Mouse (Mus musculus) cerebellum, adult 2 months (tissue): ENCODE measurements around the gene Diaph3.

Experiments used
- CTCF ChIP-seq: fragments of 200-500 bp; IDR thresholded peaks from 2 replicates; pipeline ENCODE4 v1.5.1; 2011; ENCODE audit warnings: low read depth, mild to moderate bottlenecking, control low read depth, low read length, moderate library complexity, borderline replicate concordance; ENCODE audit not compliant: insufficient read depth
- POLR2A ChIP-seq: fragments of 200-500 bp; IDR thresholded peaks from 2 replicates; pipeline ENCODE4 v1.6.1; 2011; ENCODE audit warnings: low read length, control low read depth, borderline replicate concordance; ENCODE audit not compliant: insufficient read depth

GRCm38 (mm10) chr14:86684585-86685503 lies 456.2 kb downstream of the Diaph3 start:
- no peak for TF ChIP-seq POLR2A
- no peak for TF ChIP-seq CTCF
